Mouse (Mus musculus): ENCODE measurements around the gene Pfkfb4. TPM values are rescaled to one million over a fixed set of nuclear protein-coding genes. Genes with fewer than 3 reads are reported as not detected.

Pfkfb4 gene
- polyA plus RNA-seq, 1 experiment from 2014 or later = 15.1 TPM

- no peaks in the 10 kb centered on the region for H3K9me3 ChIP-seq (ENCODE audit: control insufficient read depth, low read length)
- peaks cover 41% of the 10 kb centered on the region for H3K4me1 ChIP-seq (ENCODE audit: control insufficient read depth, insufficient read depth, low read length)
- H3K9ac ChIP-seq (ENCODE audit: low read depth, low read length) = no peak overlapping the region
- ATAC-seq = no peak
- no peak overlapping the region for H3K4me3 ChIP-seq (ENCODE audit: low read length)
- WGBS = 76% methylated on average over 4 of the region's 4 CpGs
- H3K4me2 ChIP-seq (ENCODE audit: low read depth, low read length) = no peak overlapping the region
- no peaks in the 10 kb centered on the region for H3K27me3 ChIP-seq (replicated peaks; ENCODE audit: control insufficient read depth, insufficient read depth, low read length)
- H3K36me3 ChIP-seq (ENCODE audit: control insufficient read depth, insufficient read depth, low read length) = no peaks in the 10 kb centered on the region
- peak overlapping the region; percentile 96; the same call in 1 of the 2 replicates for H3K27ac ChIP-seq (ENCODE audit: low read length)
Observed at GRCm38 (mm10) chr9:108989802-108990461, 1.6 kb upstream of the Pfkfb4 start.

GRCm38 (mm10) chr9:108990462-108990820, 1.1 kb upstream of the Pfkfb4 start:
- 0 out of 2 replicates have a peak overlapping the region, but pooled peaks have one; percentile 59 for H3K4me2 ChIP-seq (ENCODE audit: low read depth, low read length)
- ATAC-seq = no peak

GRCm38 (mm10) chr9:108992085-108992469, 499 bp downstream of the Pfkfb4 start:
- Histone ChIP-seq H3K27me3 (replicated peaks; ENCODE audit: control insufficient read depth, insufficient read depth, low read length) (no peaks in the 10 kb centered on the region), H3K9ac (ENCODE audit: low read depth, low read length) (peak overlapping the region; percentile 77), H3K27ac (ENCODE audit: low read length) (peak overlapping the region; percentile 76), H3K9me3 (ENCODE audit: control insufficient read depth, low read length) (no peaks in the 10 kb centered on the region), H3K4me3 (ENCODE audit: low read length) (peak overlapping the region; percentile 72), H3K4me2 (ENCODE audit: low read depth, low read length) (peak overlapping the region; percentile 94), H3K36me3 (ENCODE audit: control insufficient read depth, insufficient read depth, low read length) (no peaks in the 10 kb centered on the region), H3K4me1 (ENCODE audit: control insufficient read depth, insufficient read depth, low read length) (peaks cover 55% of the 10 kb centered on the region)
- WGBS = 9% methylated on average over 18 of the region's 18 CpGs
- peak; percentile 7 for ATAC-seq

More at GRCm38 (mm10) chr9:108990462-108990820, 1.1 kb upstream of the Pfkfb4 start:
- Histone ChIP-seq H3K4me1 (ENCODE audit: control insufficient read depth, insufficient read depth, low read length) (peaks cover 46% of the 10 kb centered on the region), H3K4me3 (ENCODE audit: low read length) (no peak overlapping the region), H3K27me3 (replicated peaks; ENCODE audit: control insufficient read depth, insufficient read depth, low read length) (no peaks in the 10 kb centered on the region), H3K9ac (ENCODE audit: low read depth, low read length) (no peak overlapping the region), H3K9me3 (ENCODE audit: control insufficient read depth, low read length) (no peaks in the 10 kb centered on the region), H3K27ac (ENCODE audit: low read length) (peak overlapping the region; percentile 96), H3K36me3 (ENCODE audit: control insufficient read depth, insufficient read depth, low read length) (no peaks in the 10 kb centered on the region)
- 81% methylated on average over 7 of the region's 7 CpGs for WGBS

GRCm38 (mm10) chr9:108992620-108993361, 1.2 kb downstream of the Pfkfb4 start:
- Histone ChIP-seq H3K36me3 (ENCODE audit: control insufficient read depth, insufficient read depth, low read length) (no peaks in the 10 kb centered on the region), H3K9ac (ENCODE audit: low read depth, low read length) (peak overlapping the region; percentile 77; the same call in 1 of the 2 replicates), H3K4me1 (ENCODE audit: control insufficient read depth, insufficient read depth, low read length) (peaks cover 53% of the 10 kb centered on the region), H3K4me2 (ENCODE audit: low read depth, low read length) (peak overlapping the region; percentile 94), H3K27me3 (replicated peaks; ENCODE audit: control insufficient read depth, insufficient read depth, low read length) (no peaks in the 10 kb centered on the region), H3K4me3 (ENCODE audit: low read length) (peak overlapping the region; percentile 72), H3K9me3 (ENCODE audit: control insufficient read depth, low read length) (no peaks in the 10 kb centered on the region), H3K27ac (ENCODE audit: low read length) (no peak overlapping the region)
- WGBS = 69% methylated on average over 9 of the region's 9 CpGs
- ATAC-seq = no peak

- peak overlapping the region; percentile 84 for H3K27ac ChIP-seq (ENCODE audit: low read length)
- no peak for ATAC-seq
Observed at GRCm38 (mm10) chr9:108996411-108996810, 4.8 kb downstream of the Pfkfb4 start.

GRCm38 (mm10) chr9:108998287-108999166, 6.9 kb downstream of the Pfkfb4 start:
- no peak for ATAC-seq
- no peak overlapping the region; the same call in 1 of the 2 replicates for H3K9ac ChIP-seq (ENCODE audit: low read depth, low read length)
- no peak overlapping the region for H3K4me3 ChIP-seq (ENCODE audit: low read length)
- no peaks in the 10 kb centered on the region for H3K36me3 ChIP-seq (ENCODE audit: control insufficient read depth, insufficient read depth, low read length)
- WGBS = 83% methylated on average over 19 of the region's 19 CpGs
- H3K4me2 ChIP-seq (ENCODE audit: low read depth, low read length) = no peak overlapping the region
- no peaks in the 10 kb centered on the region for H3K27me3 ChIP-seq (replicated peaks; ENCODE audit: control insufficient read depth, insufficient read depth, low read length)
- H3K4me1 ChIP-seq (ENCODE audit: control insufficient read depth, insufficient read depth, low read length) = peaks cover 22% of the 10 kb centered on the region
- no peaks in the 10 kb centered on the region for H3K9me3 ChIP-seq (ENCODE audit: control insufficient read depth, low read length)
- H3K27ac ChIP-seq (ENCODE audit: low read length) = 0 out of 2 replicates have a peak overlapping the region, but pooled peaks have one; percentile 4

More at GRCm38 (mm10) chr9:108996411-108996810, 4.8 kb downstream of the Pfkfb4 start:
- H3K4me1 ChIP-seq (ENCODE audit: control insufficient read depth, insufficient read depth, low read length) = peaks cover 30% of the 10 kb centered on the region
- 52% methylated on average over 9 of the region's 9 CpGs for WGBS
- H3K27me3 ChIP-seq (replicated peaks; ENCODE audit: control insufficient read depth, insufficient read depth, low read length) = no peaks in the 10 kb centered on the region
- H3K36me3 ChIP-seq (ENCODE audit: control insufficient read depth, insufficient read depth, low read length) = no peaks in the 10 kb centered on the region
- no peak overlapping the region for H3K4me2 ChIP-seq (ENCODE audit: low read depth, low read length)
- peak overlapping the region; percentile 4; the same call in 1 of the 2 replicates for H3K9ac ChIP-seq (ENCODE audit: low read depth, low read length)
- H3K4me3 ChIP-seq (ENCODE audit: low read length) = no peak overlapping the region
- no peaks in the 10 kb centered on the region for H3K9me3 ChIP-seq (ENCODE audit: control insufficient read depth, low read length)

GRCm38 (mm10) chr9:108999167-108999526, 7.6 kb downstream of the Pfkfb4 start:
- peak overlapping the region; percentile 42; the same call in 1 of the 2 replicates for H3K9ac ChIP-seq (ENCODE audit: low read depth, low read length)
- H3K9me3 ChIP-seq (ENCODE audit: control insufficient read depth, low read length) = no peaks in the 10 kb centered on the region
- H3K27me3 ChIP-seq (replicated peaks; ENCODE audit: control insufficient read depth, insufficient read depth, low read length) = no peaks in the 10 kb centered on the region
- H3K4me3 ChIP-seq (ENCODE audit: low read length) = no peak overlapping the region
- H3K4me2 ChIP-seq (ENCODE audit: low read depth, low read length) = no peak overlapping the region
- WGBS = 81% methylated on average over 4 of the region's 4 CpGs
- 0 out of 2 replicates have a peak overlapping the region, but pooled peaks have one; percentile 4 for H3K27ac ChIP-seq (ENCODE audit: low read length)
- ATAC-seq = no peak
- peaks cover 22% of the 10 kb centered on the region for H3K4me1 ChIP-seq (ENCODE audit: control insufficient read depth, insufficient read depth, low read length)
- H3K36me3 ChIP-seq (ENCODE audit: control insufficient read depth, insufficient read depth, low read length) = no peaks in the 10 kb centered on the region

- Histone ChIP-seq H3K36me3 (ENCODE audit: control insufficient read depth, insufficient read depth, low read length) (no peaks in the 10 kb centered on the region), H3K27ac (ENCODE audit: low read length) (no peak overlapping the region), H3K4me3 (ENCODE audit: low read length) (no peak overlapping the region), H3K9me3 (ENCODE audit: control insufficient read depth, low read length) (no peaks in the 10 kb centered on the region), H3K4me1 (ENCODE audit: control insufficient read depth, insufficient read depth, low read length) (peaks cover 13% of the 10 kb centered on the region), H3K27me3 (replicated peaks; ENCODE audit: control insufficient read depth, insufficient read depth, low read length) (no peaks in the 10 kb centered on the region), H3K4me2 (ENCODE audit: low read depth, low read length) (no peak overlapping the region), H3K9ac (ENCODE audit: low read depth, low read length) (no peak overlapping the region)
- ATAC-seq = 0 out of 2 replicates have a peak, but pooled peaks have one; percentile 17
- 7% methylated on average over 3 of the region's 3 CpGs for WGBS
Observed at GRCm38 (mm10) chr9:109000726-109001125, 9.1 kb downstream of the Pfkfb4 start.

- Histone ChIP-seq H3K4me1 (ENCODE audit: control insufficient read depth, insufficient read depth, low read length) (0 out of 2 replicates have a peak, but pooled peaks cover 4% of the 10 kb centered on the region), H3K9me3 (ENCODE audit: control insufficient read depth, low read length) (no peaks in the 10 kb centered on the region), H3K36me3 (ENCODE audit: control insufficient read depth, insufficient read depth, low read length) (no peaks in the 10 kb centered on the region), H3K4me3 (ENCODE audit: low read length) (no peak overlapping the region), H3K9ac (ENCODE audit: low read depth, low read length) (no peak overlapping the region), H3K4me2 (ENCODE audit: low read depth, low read length) (no peak overlapping the region), H3K27me3 (replicated peaks; ENCODE audit: control insufficient read depth, insufficient read depth, low read length) (no peaks in the 10 kb centered on the region), H3K27ac (ENCODE audit: low read length) (no peak overlapping the region)
- ATAC-seq = no peak
- WGBS = 57% methylated on average over 2 of the region's 2 CpGs
Observed at GRCm38 (mm10) chr9:109003201-109003600, 11.6 kb downstream of the Pfkfb4 start.
